Mouse (Mus musculus) liver, embryonic 11.5 days (tissue): ENCODE results near the gene Dhx37. TPM values are rescaled to one million over a fixed set of nuclear protein-coding genes. Genes with fewer than 3 reads are reported as not detected.

ENCODE experiments used
- ATAC-seq: fragments of 200-750 bp; cut with Nextera tagmentation; replicated peaks from 2 replicates; pipeline ENCODE4 v1.8.0; 2017; ENCODE audit warnings: moderate number of reproducible peaks, mild to moderate bottlenecking, moderate TSS enrichment, moderate library complexity; ENCODE audit not compliant: low FRiP score
- DNase-seq: peaks from one replicate; pipeline ENCODE4 v3.0.0-alpha.2; 2017; ENCODE audit warnings: low spot score
- H3K27ac ChIP-seq: fragments of 300-500 bp; sonication (generic); 2 replicates; pipeline ENCODE4 v1.5.1; 2014; ENCODE audit warnings: mild to moderate bottlenecking, low read depth, low read length, control low read depth
- H3K27me3 ChIP-seq: fragments of 300-500 bp; sonication (generic); replicated peaks from 2 replicates; pipeline ENCODE4 v1.6.1; 2014; ENCODE audit warnings: low read length, mixed read lengths; ENCODE audit not compliant: control insufficient read depth, insufficient read depth
- H3K36me3 ChIP-seq: fragments of 300-500 bp; sonication (generic); 2 replicates; pipeline ENCODE4 v1.6.1; 2014; ENCODE audit warnings: mild to moderate bottlenecking, low read length, moderate library complexity, mixed read lengths; ENCODE audit not compliant: control insufficient read depth, insufficient read depth
- H3K4me1 ChIP-seq: fragments of 300-500 bp; sonication (generic); replicated peaks from 2 replicates; pipeline ENCODE4 v1.6.1; 2014; ENCODE audit warnings: low read length, mixed read lengths; ENCODE audit not compliant: control insufficient read depth, insufficient read depth
- H3K4me2 ChIP-seq: fragments of 300-500 bp; sonication (generic); 2 replicates; pipeline ENCODE4 v1.6.1; 2014; ENCODE audit warnings: mild to moderate bottlenecking, control low read depth, moderate library complexity
- H3K4me3 ChIP-seq: fragments of 300-500 bp; sonication (generic); 2 replicates; pipeline ENCODE4 v1.5.1; 2014; ENCODE audit warnings: low read depth, low read length, control low read depth
- H3K9ac ChIP-seq: fragments of 300-500 bp; sonication (generic); 2 replicates; pipeline ENCODE4 v1.6.1; 2014; ENCODE audit warnings: low read depth, low read length, control low read depth
- H3K9me3 ChIP-seq: fragments of 300-500 bp; sonication (generic); 2 replicates; pipeline ENCODE4 v1.6.1; 2016; ENCODE audit warnings: low read length, inconsistent platforms, mixed read lengths; ENCODE audit not compliant: control insufficient read depth
- WGBS: fragments of 180-500 bp; shearing (Covaris S2); extraction: QIAGEN DNeasy Blood & Tissue Kit; methylation state at CpG from one replicate; pipeline ENCODE4 v1.1.7; 2014; 5-methylcytosine and 5-hydroxymethylcytosine counted together
- polyA plus RNA-seq: library from polyadenylated mRNA; unstranded; fragments of >200 nt; fragmentation: Nextera tagmentation; extraction: Ambion mirVana; gene quantifications from 2 replicates; pipeline ENCODE4 v1.2.1, GENCODE M21; 2014

Dhx37 gene
- polyA plus RNA-seq, 1 experiment from 2014 or later, result 18.5 TPM

- Histone ChIP-seq H3K27me3 (no peaks in the 10 kb centered on the region), H3K4me2 (peak within 1 kb of the TSS; percentile 99), H3K27ac (peak within 1 kb of the TSS; percentile 71), H3K36me3 (no peaks in the 10 kb centered on the region), H3K4me1 (peaks cover 18% of the 10 kb centered on the region), H3K4me3 (peak within 1 kb of the TSS; percentile 89), H3K9ac (peak within 1 kb of the TSS; percentile 78), H3K9me3 (no peaks in the 10 kb centered on the region)
- DNase-seq (peak; percentile 99), ATAC-seq (peak; percentile 92)
- WGBS, result under 1% methylated on average over 60 of the region's 60 CpGs
These were observed 41.8 kb upstream of the Dhx37 start, which contains the start of gene Aacs for GRCm38 (mm10) chr5:125475601-125476285. TSS of gene Aacs (plus strand) at chr5:125475814.

GRCm38 (mm10) chr5:125475030-125475429 lies 41.1 kb upstream of the Dhx37 start:
- no peak for DNase-seq
- Histone ChIP-seq H3K27me3 (no peaks in the 10 kb centered on the region), H3K9ac (peak overlapping the region; percentile 67), H3K4me3 (peak overlapping the region; percentile 89), H3K4me1 (peaks cover 18% of the 10 kb centered on the region), H3K27ac (peak overlapping the region; percentile 71; the same call in 1 of the 2 replicates), H3K9me3 (no peaks in the 10 kb centered on the region), H3K36me3 (no peaks in the 10 kb centered on the region), H3K4me2 (peak overlapping the region; percentile 99)
- peak; percentile 10 for ATAC-seq
- WGBS, result 51% methylated on average over 12 of the region's 12 CpGs

- no peak overlapping the region for H3K4me2 ChIP-seq
- H3K4me3 ChIP-seq, result no peak overlapping the region
- no peak for ATAC-seq
- no peaks in the 10 kb centered on the region for H3K27me3 ChIP-seq
- H3K4me1 ChIP-seq, result peaks cover 18% of the 10 kb centered on the region
- no peak overlapping the region for H3K9ac ChIP-seq
- H3K9me3 ChIP-seq, result no peaks in the 10 kb centered on the region
- H3K27ac ChIP-seq, result no peak overlapping the region
- no peak for DNase-seq
- H3K36me3 ChIP-seq, result no peaks in the 10 kb centered on the region
- WGBS, result 77% methylated on average over 9 of the region's 9 CpGs
These were observed 39.0 kb upstream of the Dhx37 start for GRCm38 (mm10) chr5:125472796-125473475.

GRCm38 (mm10) chr5:125470713-125471112 lies 36.8 kb upstream of the Dhx37 start:
- H3K4me1 ChIP-seq, result 0 out of 2 replicates have a peak, but pooled peaks cover 2% of the 10 kb centered on the region
- ATAC-seq (no peak), DNase-seq (no peak)
- no peak overlapping the region for H3K9ac ChIP-seq
- H3K27ac ChIP-seq, result no peak overlapping the region
- WGBS, result 90% methylated on average over 4 of the region's 4 CpGs
- H3K36me3 ChIP-seq, result no peaks in the 10 kb centered on the region
- no peak overlapping the region for H3K4me2 ChIP-seq
- no peaks in the 10 kb centered on the region for H3K27me3 ChIP-seq
- no peak overlapping the region for H3K4me3 ChIP-seq
- H3K9me3 ChIP-seq, result no peaks in the 10 kb centered on the region

GRCm38 (mm10) chr5:125467261-125467660 lies 33.3 kb upstream of the Dhx37 start:
- ATAC-seq, result no peak
- H3K4me1 ChIP-seq, result peaks cover 13% of the 10 kb centered on the region
- WGBS, result 84% methylated on average over 14 of the region's 14 CpGs
- no peak overlapping the region for H3K4me2 ChIP-seq
- no peak for DNase-seq
- H3K27me3 ChIP-seq, result no peaks in the 10 kb centered on the region
- no peaks in the 10 kb centered on the region for H3K36me3 ChIP-seq
- H3K4me3 ChIP-seq, result no peak overlapping the region
- H3K9ac ChIP-seq, result no peak overlapping the region
- no peak overlapping the region for H3K27ac ChIP-seq
- no peaks in the 10 kb centered on the region for H3K9me3 ChIP-seq

GRCm38 (mm10) chr5:125466483-125466882 lies 32.6 kb upstream of the Dhx37 start:
- ATAC-seq (no peak), DNase-seq (no peak)
- 81% methylated on average over 5 of the region's 5 CpGs for WGBS
- Histone ChIP-seq H3K27ac (no peak overlapping the region), H3K4me3 (no peak overlapping the region), H3K4me2 (peak overlapping the region; percentile 68), H3K9ac (no peak overlapping the region), H3K36me3 (no peaks in the 10 kb centered on the region), H3K27me3 (no peaks in the 10 kb centered on the region), H3K4me1 (peaks cover 13% of the 10 kb centered on the region), H3K9me3 (no peaks in the 10 kb centered on the region)

- H3K36me3 ChIP-seq, result no peaks in the 10 kb centered on the region
- H3K27me3 ChIP-seq, result no peaks in the 10 kb centered on the region
- peak; percentile 93 for DNase-seq
- H3K27ac ChIP-seq, result peak overlapping the region; percentile 79; the same call in 1 of the 2 replicates
- H3K4me2 ChIP-seq, result peak overlapping the region; percentile 68
- H3K9ac ChIP-seq, result peak overlapping the region; percentile 53; the same call in 1 of the 2 replicates
- ATAC-seq, result peak; percentile 98
- H3K9me3 ChIP-seq, result no peaks in the 10 kb centered on the region
- peaks cover 13% of the 10 kb centered on the region for H3K4me1 ChIP-seq
- H3K4me3 ChIP-seq, result peak overlapping the region; percentile 44
- WGBS, result under 1% methylated on average over 25 of the region's 25 CpGs
These were observed 31.8 kb upstream of the Dhx37 start for GRCm38 (mm10) chr5:125465701-125466106.

GRCm38 (mm10) chr5:125465192-125465591 lies 31.3 kb upstream of the Dhx37 start:
- Histone ChIP-seq H3K4me3 (0 out of 2 replicates have a peak overlapping the region, but pooled peaks have one; percentile 44), H3K9me3 (no peaks in the 10 kb centered on the region), H3K27me3 (no peaks in the 10 kb centered on the region), H3K27ac (peak overlapping the region; percentile 79), H3K4me2 (peak overlapping the region; percentile 68), H3K9ac (peak overlapping the region; percentile 55; the same call in 1 of the 2 replicates), H3K4me1 (peaks cover 13% of the 10 kb centered on the region), H3K36me3 (no peaks in the 10 kb centered on the region)
- 40% methylated on average over 7 of the region's 7 CpGs for WGBS
- DNase-seq (no peak), ATAC-seq (no peak)
